Mouse (Mus musculus) layer of hippocampus, adult 11-12 months (tissue): ENCODE data around the gene Fbxl8.

ENCODE experiments used
- DNase-seq: peaks from one replicate; pipeline ENCODE4 v3.0.0; 2022; ENCODE audit warnings: low spot score

The Fbxl8 gene

DNA sequence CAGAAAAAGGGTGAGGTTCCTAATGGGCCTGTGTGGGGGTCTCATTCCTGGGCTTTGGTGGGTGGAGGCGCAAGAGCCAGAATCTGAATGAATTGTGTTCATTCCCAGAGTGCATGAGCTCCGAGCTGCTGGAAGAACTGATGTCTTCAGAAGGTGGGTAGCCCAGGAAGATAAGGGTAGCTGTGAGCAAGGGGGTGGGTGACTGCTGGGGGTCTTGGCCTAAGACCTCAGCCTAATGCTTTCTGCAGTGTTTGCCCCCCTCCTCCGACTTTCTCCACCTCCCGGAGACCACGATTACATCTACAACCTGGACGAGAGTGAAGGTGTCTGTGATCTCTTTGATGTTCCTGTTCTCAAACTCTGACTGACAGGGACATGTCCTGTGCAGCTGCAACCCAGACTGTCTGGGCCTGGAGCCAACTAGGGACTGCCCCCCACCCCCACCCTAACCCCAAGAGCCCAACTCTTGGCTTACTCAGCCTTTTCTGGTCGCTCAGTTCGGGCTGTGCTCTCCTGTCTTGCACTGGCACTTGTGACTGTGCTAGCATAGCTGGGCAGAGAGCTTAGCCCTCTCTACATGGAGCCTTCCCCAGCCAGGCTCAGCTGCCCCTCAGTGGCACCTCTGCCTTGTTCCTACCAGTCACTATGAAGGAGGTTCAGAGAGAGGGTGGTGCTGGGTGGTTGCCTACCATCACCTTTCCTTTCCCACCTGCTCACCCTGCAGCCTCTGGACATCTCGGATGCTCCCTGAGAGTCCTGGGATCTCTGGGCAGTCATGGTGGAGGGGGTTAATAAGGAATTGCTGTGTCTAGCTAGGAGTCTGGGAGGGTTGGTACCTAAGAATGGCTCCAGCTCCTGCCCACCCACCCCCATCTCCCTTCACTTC lies 40.1 kb downstream of the Fbxl8 start:
- no peak for DNase-seq

DNA sequence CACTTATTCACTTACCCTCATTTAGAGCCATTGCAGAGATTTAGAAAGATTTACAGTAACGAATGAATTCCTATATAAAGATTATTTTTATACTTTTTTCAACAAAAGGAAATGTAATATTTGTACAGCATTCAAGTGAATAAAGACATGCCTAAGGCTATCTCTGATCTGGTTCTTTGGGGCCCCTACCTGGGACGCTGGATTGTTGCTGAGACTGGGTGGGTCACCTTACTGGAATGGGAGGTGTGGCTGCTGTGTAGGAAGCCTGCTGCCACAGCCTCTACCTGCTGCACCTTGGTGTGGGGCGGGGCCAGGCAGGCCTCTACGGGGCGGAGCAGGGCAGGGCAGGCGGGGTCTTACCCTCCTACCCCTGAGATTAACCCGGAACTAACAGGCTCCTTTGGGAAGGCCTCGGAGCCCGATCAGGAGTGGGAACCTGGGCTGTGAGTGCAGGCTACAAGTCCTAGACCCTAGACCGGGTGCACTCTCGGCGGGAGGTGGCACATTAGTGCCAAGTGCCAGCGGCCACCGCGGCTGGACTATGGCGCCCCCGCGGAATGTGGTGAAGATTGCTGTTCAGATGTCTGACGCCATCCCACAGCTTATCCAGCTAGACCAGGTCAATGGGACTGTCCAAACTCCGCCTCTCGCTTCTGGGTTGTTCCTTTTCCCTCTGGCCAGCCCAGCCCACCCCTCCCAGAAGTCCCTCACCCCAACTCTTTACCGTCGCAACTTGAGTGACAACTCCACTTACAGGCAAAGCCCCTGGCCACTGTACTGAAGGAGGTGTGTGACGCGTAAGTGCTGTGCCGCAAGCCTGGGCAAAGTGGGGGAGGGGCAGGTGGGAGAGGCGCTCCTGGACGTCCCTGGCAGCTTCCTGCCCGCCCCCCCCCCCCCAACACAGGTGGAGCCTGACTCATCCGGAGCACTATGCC lies 41.0 kb downstream of the Fbxl8 start, which contains the start of gene Elmo3:
TSS of gene Elmo3 (plus strand) at position 391 of the 935 bp plus-strand sequence.
- no peak for DNase-seq

DNA sequence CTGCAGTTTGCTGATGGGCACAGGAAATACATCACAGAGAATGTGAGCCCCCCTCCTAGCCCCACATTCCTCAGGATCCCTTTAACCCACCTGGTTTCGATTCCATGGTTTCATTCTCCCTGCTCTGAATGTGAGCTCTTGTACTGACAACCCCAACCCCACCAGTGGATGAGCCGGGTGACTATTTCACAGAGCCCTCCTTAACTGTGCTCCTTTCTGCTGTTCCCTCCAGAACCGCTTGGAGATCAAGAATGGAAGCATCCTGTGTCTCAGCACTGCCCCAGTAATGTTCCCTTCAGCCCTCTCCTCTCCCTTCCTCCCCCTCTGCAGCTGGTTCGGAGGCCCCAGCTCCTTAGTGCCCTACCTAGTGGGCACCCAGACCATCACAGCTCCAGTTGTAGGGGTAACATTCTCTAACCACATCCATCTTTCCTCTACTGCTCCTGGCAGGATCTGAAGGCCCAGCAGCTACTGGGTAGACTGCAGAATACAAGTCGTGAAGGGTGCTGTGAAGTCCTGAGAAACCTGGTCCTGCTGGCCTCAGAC lies 41.8 kb downstream of the Fbxl8 start:
- no peak for DNase-seq

DNA sequence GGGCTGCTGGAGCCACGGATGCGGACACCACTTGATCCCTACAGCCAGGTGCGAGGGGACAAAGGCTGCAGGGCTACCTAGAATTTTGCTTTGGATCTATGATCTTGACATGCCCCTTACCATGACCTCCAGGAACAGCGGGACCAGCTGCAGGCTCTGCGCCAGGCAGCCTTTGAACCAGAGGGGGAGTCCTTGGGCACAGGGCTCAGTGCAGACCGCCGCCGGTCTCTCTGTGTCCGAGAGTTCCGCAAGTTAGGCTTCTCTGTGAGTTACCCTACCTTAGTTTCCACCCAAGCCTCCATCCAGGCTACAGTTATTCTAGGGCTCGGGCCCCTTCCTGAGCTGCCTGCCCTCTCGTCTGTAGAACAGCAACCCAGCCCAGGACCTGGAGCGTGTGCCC lies 43.2 kb downstream of the Fbxl8 start:
- no peak for DNase-seq

DNA sequence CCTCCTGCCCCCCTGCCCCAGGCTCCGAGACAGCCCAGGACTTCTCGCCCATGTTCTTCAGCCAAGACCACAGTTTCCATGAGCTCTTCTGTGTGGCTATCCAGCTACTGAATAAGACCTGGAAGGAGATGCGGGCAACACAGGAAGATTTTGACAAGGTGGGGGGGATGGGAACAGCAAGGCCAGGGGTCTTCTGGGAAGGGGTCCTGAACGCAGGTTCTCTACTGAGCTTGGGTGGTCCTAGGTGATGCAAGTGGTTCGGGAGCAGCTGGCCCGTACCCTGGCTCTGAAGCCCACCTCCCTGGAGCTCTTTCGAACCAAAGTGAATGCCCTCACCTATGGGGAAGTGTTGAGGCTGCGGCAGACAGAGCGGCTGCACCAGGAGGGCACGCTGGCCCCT lies 44.0 kb downstream of the Fbxl8 start:
- no peak for DNase-seq

DNA sequence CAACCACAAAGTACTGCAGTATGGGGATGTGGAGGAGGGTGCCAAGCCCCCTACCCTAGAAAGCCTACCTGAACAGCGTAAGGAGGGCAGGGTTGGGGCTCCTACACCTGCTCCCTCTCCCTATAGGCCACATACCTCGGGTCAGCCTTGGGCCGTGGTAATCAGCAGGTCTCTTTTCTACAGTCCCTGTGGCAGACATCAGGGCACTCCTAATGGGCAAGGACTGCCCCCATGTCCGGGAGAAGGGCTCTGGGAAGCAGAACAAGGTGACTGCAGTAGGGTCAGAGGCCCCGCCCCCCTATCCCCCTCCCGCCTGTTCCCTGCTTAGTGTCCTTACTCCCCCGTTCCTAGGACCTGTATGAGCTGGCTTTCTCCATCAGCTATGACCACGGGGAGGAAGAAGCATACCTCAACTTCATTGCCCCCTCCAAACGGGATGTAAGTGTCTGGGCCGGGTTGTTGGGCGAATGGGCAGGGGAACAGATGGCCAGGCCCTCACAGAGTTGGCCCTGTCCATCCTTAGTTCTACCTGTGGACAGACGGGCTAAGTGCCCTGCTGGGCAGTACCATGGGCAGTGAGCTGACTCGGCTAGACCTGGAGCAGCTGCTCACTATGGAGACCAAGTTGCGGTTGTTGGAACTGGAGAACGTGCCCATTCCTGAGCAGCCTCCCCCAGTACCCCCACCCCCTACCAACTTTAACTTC lies 44.8 kb downstream of the Fbxl8 start:
- no peak for DNase-seq

DNA sequence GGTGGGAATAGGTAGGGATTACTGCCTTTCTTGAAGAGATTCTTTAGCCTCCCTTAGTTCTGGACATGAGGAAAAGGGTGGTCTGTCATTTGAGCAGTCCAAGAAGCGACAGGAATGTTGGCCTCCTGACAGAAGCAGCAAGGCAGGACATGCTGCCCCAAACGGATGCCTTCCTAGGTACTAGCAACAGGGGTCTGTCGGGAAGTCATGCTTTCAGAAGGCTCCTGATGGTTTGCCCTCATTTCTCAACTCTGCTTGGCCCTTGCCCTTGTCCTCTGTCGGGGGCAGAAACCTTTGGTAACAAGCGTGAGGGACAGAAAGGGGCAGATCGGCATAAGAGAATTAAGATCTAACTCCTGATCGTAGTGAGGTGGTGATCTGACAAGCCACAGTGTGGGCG lies 45.7 kb downstream of the Fbxl8 start:
- DNase-seq, result no peak

DNA sequence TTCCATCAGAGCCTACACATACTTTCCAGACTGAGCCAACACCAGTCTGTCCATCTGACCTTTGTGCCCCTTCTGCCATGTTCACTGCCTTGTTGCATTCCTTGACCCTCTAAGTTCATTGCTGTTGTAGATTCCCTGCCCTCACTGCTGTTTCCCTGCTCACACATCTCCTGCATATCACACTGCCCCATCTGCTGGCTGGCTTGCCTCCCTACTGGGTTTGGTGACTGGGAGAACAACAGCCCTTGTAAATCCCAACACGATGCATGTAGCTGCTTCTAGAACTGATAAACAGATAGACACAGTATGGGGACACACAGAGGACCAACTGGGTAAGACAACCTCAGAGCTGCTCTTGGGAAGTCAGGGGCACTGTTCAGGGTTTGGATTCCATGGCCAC lies 47.3 kb downstream of the Fbxl8 start:
- DNase-seq, result no peak

DNA sequence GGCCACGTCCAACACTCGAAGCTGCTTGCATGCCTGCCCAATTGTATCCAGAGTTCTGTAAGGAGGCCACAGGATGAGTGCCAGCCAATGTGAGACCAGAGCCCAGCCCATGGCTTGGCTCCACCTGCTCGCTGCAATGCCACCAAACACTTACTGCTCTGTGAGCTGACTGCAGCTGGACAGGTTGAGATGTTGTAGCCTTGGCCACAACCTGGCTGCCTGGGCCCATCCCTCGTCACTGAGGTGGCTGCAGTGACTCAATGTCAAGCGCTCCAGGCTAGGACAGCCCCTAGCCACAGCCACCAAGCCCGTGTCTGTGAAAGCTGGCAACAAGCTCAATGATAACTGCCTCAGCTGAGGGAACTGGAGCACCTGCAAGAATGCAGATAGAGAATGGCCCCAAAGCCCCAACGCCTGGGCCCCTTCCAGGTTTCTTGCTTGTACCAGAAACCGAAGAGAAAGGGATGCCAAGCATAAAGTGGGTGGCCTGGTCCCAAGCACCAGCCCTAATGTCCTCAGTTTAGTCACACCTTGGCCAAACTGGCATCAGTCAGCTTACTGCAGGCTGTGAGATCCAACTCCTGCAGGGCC lies 48.5 kb downstream of the Fbxl8 start:
- no peak for DNase-seq

DNA sequence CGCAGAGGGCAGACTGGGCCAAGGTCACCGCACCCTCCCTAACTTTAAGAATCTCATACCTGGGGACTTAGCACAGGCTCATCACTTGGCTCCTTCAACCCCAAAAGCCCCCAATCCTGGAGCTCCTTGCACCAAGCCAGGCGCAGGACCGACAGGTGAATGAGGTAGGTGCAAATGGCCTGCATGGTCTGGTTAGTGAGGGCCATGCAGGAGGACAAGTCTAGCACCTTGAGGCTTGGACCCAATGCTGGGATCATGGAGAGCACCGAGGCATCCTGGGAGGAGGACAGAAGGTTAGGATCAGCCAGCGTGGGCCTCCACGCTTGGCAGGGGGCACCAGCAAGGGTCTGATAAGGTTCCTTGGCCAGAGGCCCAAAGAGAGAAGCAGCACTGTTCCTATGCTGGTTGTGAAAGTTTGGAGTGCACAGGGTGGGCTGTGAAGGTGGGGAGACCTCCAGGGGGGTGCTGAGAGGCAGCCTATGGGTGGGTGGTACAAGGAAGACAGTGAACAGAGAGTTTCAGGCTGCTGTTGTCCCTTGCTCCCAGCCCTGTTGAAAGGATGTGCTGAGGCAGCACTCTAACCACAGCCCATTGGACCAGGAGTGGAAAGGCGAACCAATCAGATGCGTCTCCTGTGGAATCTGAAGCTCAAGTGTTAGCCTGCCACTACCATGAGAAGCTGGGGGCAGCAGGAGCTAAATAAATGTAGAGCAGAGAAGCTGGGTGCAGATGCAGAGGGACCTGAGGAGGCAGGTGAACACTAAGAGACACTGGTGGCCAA lies 49.4 kb downstream of the Fbxl8 start:
- DNase-seq, result no peak

DNA sequence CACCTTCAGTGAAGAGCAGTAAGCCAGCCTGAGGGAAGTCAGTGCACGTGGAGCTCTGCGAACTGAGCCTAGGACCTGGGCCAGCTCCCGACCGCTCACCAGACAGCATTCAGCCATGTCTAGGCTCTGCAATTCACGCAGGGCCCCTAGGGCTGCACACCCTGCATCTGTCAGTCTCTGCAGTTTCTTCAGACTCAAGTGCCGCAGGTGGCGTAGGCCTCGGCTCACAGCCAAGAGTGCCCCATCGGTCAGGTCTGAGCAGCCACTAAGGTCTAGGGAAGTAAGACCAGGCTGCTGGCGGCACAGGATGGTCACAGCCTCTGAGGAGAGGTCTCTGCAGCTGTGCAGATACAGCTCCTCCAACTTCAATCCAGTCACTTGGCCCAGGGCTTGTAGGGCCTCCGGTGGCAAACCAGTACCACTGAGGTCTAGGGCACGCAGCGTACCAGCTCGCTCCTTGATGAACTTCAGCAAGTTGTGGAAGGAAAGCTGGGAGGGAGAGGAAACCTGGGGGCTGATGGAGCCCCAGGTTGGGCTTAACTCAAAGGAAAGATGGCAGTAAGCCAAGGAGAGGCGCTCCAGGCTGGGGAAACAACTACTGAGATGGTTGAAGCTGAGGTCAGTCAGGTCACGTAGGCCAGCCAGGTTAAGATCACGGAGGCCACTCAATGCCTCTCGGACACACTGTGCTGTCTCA lies 50.8 kb downstream of the Fbxl8 start:
- no peak for DNase-seq

DNA sequence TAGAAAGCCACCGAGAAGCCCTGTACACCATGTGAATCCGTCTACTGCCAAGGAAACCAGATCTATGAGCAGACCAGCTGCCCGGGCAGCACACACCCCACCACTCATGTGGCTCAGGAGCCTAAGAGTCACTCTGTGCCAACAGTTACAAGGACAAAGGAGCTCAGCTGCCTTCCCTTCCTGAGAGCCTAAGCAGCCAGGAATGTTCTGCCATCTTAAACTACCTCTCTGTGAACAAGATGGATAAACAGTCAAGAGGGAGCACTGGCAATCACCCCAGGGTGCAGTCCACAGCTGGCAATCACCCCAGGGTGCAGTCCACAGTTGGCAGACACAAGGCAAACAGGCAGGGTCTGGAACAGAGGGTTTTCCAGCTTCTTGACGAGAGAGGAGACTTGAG lies 53.5 kb downstream of the Fbxl8 start:
- no peak for DNase-seq

DNA sequence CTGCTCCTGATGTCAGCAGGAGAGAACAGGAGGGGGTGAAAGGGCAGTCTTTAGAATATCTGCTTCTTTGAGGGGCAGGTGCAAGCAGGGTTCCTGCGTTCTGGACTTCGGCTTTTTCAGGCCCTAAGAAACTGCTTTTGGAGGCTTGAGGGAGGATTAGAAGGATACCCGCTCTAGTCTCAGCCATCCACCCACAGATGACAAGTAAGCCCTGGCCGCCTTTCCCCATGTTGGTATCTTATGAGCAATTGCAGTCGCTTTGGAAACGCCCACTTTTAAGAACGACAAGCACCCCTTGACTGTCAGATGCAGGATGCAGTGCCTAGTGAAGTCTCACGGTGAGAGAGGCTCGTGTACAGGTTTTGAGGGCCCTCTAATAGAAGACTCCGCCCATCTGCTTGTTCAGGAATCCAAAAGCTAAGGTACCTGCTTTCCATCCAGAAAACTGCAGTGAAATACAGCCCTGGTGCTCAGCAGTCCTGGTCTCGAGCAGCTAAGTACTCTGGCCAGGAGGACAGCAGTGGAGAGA lies 54.3 kb downstream of the Fbxl8 start:
- no peak for DNase-seq
